27 mouse cellular contexts compared by ENCODE assay signal in the genomic region with DNA sequence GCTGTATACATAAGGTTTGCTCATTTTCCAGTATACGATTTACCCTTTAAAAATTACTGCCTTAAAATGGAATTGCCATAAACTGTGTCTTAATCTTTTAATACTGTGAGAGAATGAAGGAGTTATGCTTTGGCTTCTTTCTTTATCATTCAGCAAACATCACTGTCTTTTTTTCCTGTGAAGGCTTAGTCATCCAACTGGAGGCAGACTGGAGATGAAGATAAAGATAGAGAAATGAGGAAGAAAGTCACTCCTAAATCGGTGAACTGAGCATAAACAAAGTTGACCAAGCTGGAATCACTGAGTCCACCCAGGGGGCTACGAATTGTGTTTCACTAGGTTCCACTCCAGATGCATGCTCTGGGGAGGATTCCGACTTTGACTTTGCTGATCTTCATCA. TPM values are rescaled to one million over a fixed set of nuclear protein-coding genes. Genes with fewer than 3 reads are reported as not detected.
DNase-seq lines count a peak whose midpoint lies in the region; ATAC-seq and TF ChIP-seq lines count a peak whose summit lies in the region.
"Had no signal": no experiment of that assay in that cellular context is flagged by ENCODE, and none has a peak within 500 bp of the region (broad histone marks: within the 10 kb centered on the region; RNA-seq: fewer than 3 reads in every experiment).

No protein-coding gene starts in this region.

- peak overlapping the region; percentile 88 for H3K27ac ChIP-seq in MEL (ENCODE audit: control insufficient read depth, low read depth, low read length)
- H3K27ac ChIP-seq: embryonic facial prominence, embryonic 10.5 days; embryonic facial prominence, embryonic 12.5 days; forebrain, embryonic 13.5 days; forebrain, embryonic 15.5 days had no signal

- TF ChIP-seq POLR2A in MEL (IDR thresholded peaks at IDR 0.05; ENCODE audit: control insufficient read depth in 1 of 2, insufficient read depth in 1 of 2, low read depth in 1 of 2, low read length in 2 of 2, poor library complexity in 1 of 2): no peak

- no peaks in the 10 kb centered on the region for H3K27me3 ChIP-seq in MEL (ENCODE audit: control insufficient read depth in 1 of 2, insufficient read depth in 2 of 2, low read length in 2 of 2)
- H3K27me3 ChIP-seq: embryonic facial prominence, embryonic 12.5 days; forebrain, embryonic 13.5 days; forebrain, embryonic 15.5 days; Patski had no signal

- H3K36me3 ChIP-seq in MEL (ENCODE audit: control insufficient read depth in 1 of 2, insufficient read depth in 2 of 2, low read length in 2 of 2): peaks cover 0 to 35% of the 10 kb centered on the region in 2 experiments; a peak in 2 of 4 replicates
- H3K36me3 ChIP-seq: embryonic facial prominence, embryonic 10.5 days; embryonic facial prominence, embryonic 12.5 days; forebrain, embryonic 15.5 days had no signal

- no peak for TF ChIP-seq RAD21 in MEL (IDR thresholded peaks at IDR 0.05; ENCODE audit: low read depth, low read length)

- no peak overlapping the region; the same call in 1 of the 2 replicates for H3K9ac ChIP-seq in MEL (ENCODE audit: control insufficient read depth, low read depth, low read length, poor library complexity, severe bottlenecking)
- H3K9ac ChIP-seq: embryonic facial prominence, embryonic 12.5 days; forebrain, embryonic 13.5 days; forebrain, embryonic 15.5 days; forebrain, postnatal 0 days had no signal

- H3K4me3 ChIP-seq in MEL (ENCODE audit: control insufficient read depth in 1 of 2, insufficient read depth in 1 of 2, low read depth in 2 of 2, low read length in 2 of 2): peak overlapping the region in 1 of 2 experiments; percentile 24; a peak in 1 of 4 replicates
- H3K4me3 ChIP-seq: embryonic facial prominence, embryonic 10.5 days; embryonic facial prominence, embryonic 12.5 days; forebrain, embryonic 13.5 days; forebrain, embryonic 15.5 days had no signal

- DNase-seq in 416B (ENCODE audit: low read depth) (peak; percentile 93), MEL (ENCODE audit: low read depth, low spot score) (peak; percentile 62)
- DNase-seq in urinary bladder, postnatal 10 days (ENCODE audit: low spot score): no peak
- DNase-seq in ovary, adult 18-20 months (ENCODE audit: low spot score): no peak
- DNase-seq in kidney, postnatal 25 days: no peak
- DNase-seq: adrenal gland, adult 8-10 months; adrenal gland, postnatal 14 days; adrenal gland, postnatal 36 days; cerebellum, adult 11-12 months; cerebellum, adult 2 months; cerebellum, adult 9-10 months; cerebellum, postnatal 10 days; cerebellum, postnatal 36 days; forebrain, postnatal 0 days had no signal

- peaks cover 22 to 24% of the 10 kb centered on the region in 2 experiments for H3K4me1 ChIP-seq in MEL (ENCODE audit: control insufficient read depth in 1 of 2, insufficient read depth in 2 of 2, low read length in 2 of 2)
- H3K4me1 ChIP-seq: embryonic facial prominence, embryonic 10.5 days; embryonic facial prominence, embryonic 12.5 days; forebrain, embryonic 13.5 days; forebrain, embryonic 15.5 days had no signal

- peak; percentile 97 to 98 for TF ChIP-seq EP300 in MEL (IDR thresholded peaks at IDR 0.05; ENCODE audit: low read depth in 1 of 2, low read length in 2 of 2)

- H3K9me3 ChIP-seq in MEL (replicated peaks; ENCODE audit: insufficient read depth, low read length): no peaks in the 10 kb centered on the region
- H3K9me3 ChIP-seq: embryonic facial prominence, embryonic 10.5 days; embryonic facial prominence, embryonic 12.5 days; forebrain, embryonic 13.5 days; forebrain, embryonic 15.5 days had no signal

- no peak for TF ChIP-seq CTCF in MEL (IDR thresholded peaks at IDR 0.05 in 2 of 3, conservative IDR thresholded peaks at IDR 0.05 in 1 of 3; ENCODE audit: control insufficient read depth in 1 of 3, insufficient read depth in 1 of 3, low read depth in 2 of 3, low read length in 3 of 3, poor library complexity in 1 of 3, severe bottlenecking in 1 of 3)

- no peaks in the 10 kb centered on the region for H3K79me2 ChIP-seq in MEL (ENCODE audit: control insufficient read depth, insufficient read depth, low read length, poor library complexity)

- ATAC-seq in common myeloid progenitor, adult 5-6 weeks (replicated peaks; ENCODE audit: low read depth, poor library complexity, severe bottlenecking): 0 out of 2 replicates have a peak, but pooled peaks have one; percentile 47
- ATAC-seq: activated CD4-positive, CD25-positive, alpha-beta regulatory T cell, adult 4 months; forebrain, embryonic 13.5 days; forebrain, embryonic 15.5 days; forebrain, postnatal 0 days; Patski had no signal

TF ChIP-seq in MEL, 35 proteins besides CTCF, POLR2A, EP300 and RAD21:
- no peak for TF ChIP-seq MYC (IDR thresholded peaks at IDR 0.05; ENCODE audit: low read depth, low read length)
- TF ChIP-seq MAX (IDR thresholded peaks at IDR 0.05; ENCODE audit: low read length): no peak
- no peak for TF ChIP-seq GABPA (IDR thresholded peaks at IDR 0.05; ENCODE audit: low read depth, low read length)
- no peak for TF ChIP-seq KAT2A (conservative IDR thresholded peaks at IDR 0.05; ENCODE audit: low read depth, low read length)
- TF ChIP-seq ZC3H11A (IDR thresholded peaks at IDR 0.05; ENCODE audit: low read depth, low read length): no peak
- peak; percentile 73 for TF ChIP-seq ETS1 (IDR thresholded peaks at IDR 0.05; ENCODE audit: low read depth, low read length)
- no peak for TF ChIP-seq UBTF (IDR thresholded peaks at IDR 0.05; ENCODE audit: borderline replicate concordance, insufficient read depth, low read depth, low read length)
- TF ChIP-seq MAZ (IDR thresholded peaks at IDR 0.05; ENCODE audit: low read depth, low read length): no peak
- peak; percentile 55 for TF ChIP-seq MYB (IDR thresholded peaks at IDR 0.05; ENCODE audit: low read depth, low read length)
- TF ChIP-seq TAL1 (IDR thresholded peaks at IDR 0.05; ENCODE audit: low read length): peak; percentile 74
- TF ChIP-seq USF2 (IDR thresholded peaks at IDR 0.05; ENCODE audit: borderline replicate concordance in 1 of 2, insufficient read depth in 1 of 2, low read depth in 1 of 2, low read length in 2 of 2): no peak
- TF ChIP-seq TCF12 (IDR thresholded peaks at IDR 0.05; ENCODE audit: low read depth, low read length): peak; percentile 96
- TF ChIP-seq GATA1 (IDR thresholded peaks at IDR 0.05; ENCODE audit: low read depth, low read length): peak; percentile 96
- no peak for TF ChIP-seq MXI1 (IDR thresholded peaks at IDR 0.05; ENCODE audit: low read depth, low read length)
- peak; percentile 78 for TF ChIP-seq RCOR1 (IDR thresholded peaks at IDR 0.05; ENCODE audit: low read depth, low read length)
- no peak for TF ChIP-seq POLR2AphosphoS2 (IDR thresholded peaks at IDR 0.05; ENCODE audit: low read length)
- TF ChIP-seq POLR2AphosphoS5 (IDR thresholded peaks at IDR 0.05; ENCODE audit: borderline replicate concordance, low read depth, low read length): no peak
- TF ChIP-seq CHD2 (IDR thresholded peaks at IDR 0.05; ENCODE audit: low read length): no peak
- no peak for TF ChIP-seq ZKSCAN1 (IDR thresholded peaks at IDR 0.05; ENCODE audit: low read depth, low read length)
- TF ChIP-seq SIN3A (IDR thresholded peaks at IDR 0.05; ENCODE audit: low read length): no peak
- TF ChIP-seq NRF1 (IDR thresholded peaks at IDR 0.05; ENCODE audit: insufficient read depth, low read depth, low read length, poor library complexity, severe bottlenecking): no peak
- TF ChIP-seq ELF1 (IDR thresholded peaks at IDR 0.05; ENCODE audit: low read depth, low read length): no peak
- peak; percentile 73 for TF ChIP-seq ZNF384 (IDR thresholded peaks at IDR 0.05; ENCODE audit: low read depth, low read length)
- TF ChIP-seq JUND (IDR thresholded peaks at IDR 0.05; ENCODE audit: low read depth, low read length): peak; percentile 81; the same call in 1 of the 2 replicates

RNA-seq across cellular contexts. Expression of a gene that starts 9.0 kb away (rescaled TPM):
- 0.82 and 1.1 TPM in 2 replicates for total RNA-seq in MEL (2012; rRNA removed)
- 1 to 10 TPM in 1 of 2 experiments, not detected in 1; 1.6 TPM for polyA plus RNA-seq in MEL (2012; ENCODE audit: insufficient read depth in 1 of 2, insufficient read length in 2 of 2, low read depth in 1 of 2, low replicate concordance in 2 of 2, missing spikeins in 1 of 2)
- 0.82 and 1.4 TPM in 2 replicates for total RNA-seq in common myeloid progenitor, adult 5-6 weeks (2017)
- total RNA-seq: adrenal gland, postnatal 14 days; adrenal gland, postnatal 36 days; ES-E14; forebrain, postnatal 0 days had no signal
- polyA plus RNA-seq: C2C12; embryonic facial prominence, embryonic 10.5 days; embryonic facial prominence, embryonic 12.5 days; forebrain, embryonic 13.5 days; forebrain, embryonic 15.5 days; Patski had no signal

RNA-seq across cellular contexts. Expression of a gene that starts 46.4 kb away (rescaled TPM):
- total RNA-seq in MEL (2012; rRNA removed): not detected in 2 replicates
- not detected for polyA plus RNA-seq in MEL (2012; ENCODE audit: insufficient read depth in 1 of 2, insufficient read length in 2 of 2, low read depth in 1 of 2, low replicate concordance in 2 of 2, missing spikeins in 1 of 2)
- not detected in 2 replicates for total RNA-seq in common myeloid progenitor, adult 5-6 weeks (2017)
- total RNA-seq: adrenal gland, adult 18-20 months; adrenal gland, adult 8-10 months; adrenal gland, postnatal 14 days; adrenal gland, postnatal 36 days; forebrain, postnatal 0 days had no signal
- polyA plus RNA-seq: activated CD4-positive, CD25-positive, alpha-beta regulatory T cell, adult 4 months; cortical plate, adult 2 months; embryonic facial prominence, embryonic 10.5 days; embryonic facial prominence, embryonic 12.5 days; embryonic facial prominence, embryonic 14.5 days; forebrain, embryonic 11.5 days; forebrain, embryonic 13.5 days; forebrain, embryonic 15.5 days; forebrain, postnatal 0 days; Patski had no signal

RNA-seq across cellular contexts. Expression of a gene that starts 55.0 kb away (rescaled TPM):
- total RNA-seq in MEL (2012; rRNA removed): 1.4 and 2.0 TPM in 2 replicates
- polyA plus RNA-seq in MEL (2012; ENCODE audit: insufficient read depth in 1 of 2, insufficient read length in 2 of 2, low read depth in 1 of 2, low replicate concordance in 2 of 2, missing spikeins in 1 of 2): 1 to 10 TPM in 1 of 2 experiments, not detected in 1; 1.6 TPM
- 4.3 and 5.8 TPM in 2 replicates for total RNA-seq in common myeloid progenitor, adult 5-6 weeks (2017)
- polyA plus RNA-seq: C2C12 had no signal

Comparison
In these comparisons a context has a peak if more than half of its experiments do, and no peak if none do; other contexts are left out.
1. DNase-seq: peak in 416B (single experiment) and MEL (single experiment); none in urinary bladder, postnatal 10 days (single experiment), ovary, adult 18-20 months (single experiment) and kidney, postnatal 25 days (0 of 2).